ENCODE assay signal across 8 mouse cellular contexts in the genomic region with DNA sequence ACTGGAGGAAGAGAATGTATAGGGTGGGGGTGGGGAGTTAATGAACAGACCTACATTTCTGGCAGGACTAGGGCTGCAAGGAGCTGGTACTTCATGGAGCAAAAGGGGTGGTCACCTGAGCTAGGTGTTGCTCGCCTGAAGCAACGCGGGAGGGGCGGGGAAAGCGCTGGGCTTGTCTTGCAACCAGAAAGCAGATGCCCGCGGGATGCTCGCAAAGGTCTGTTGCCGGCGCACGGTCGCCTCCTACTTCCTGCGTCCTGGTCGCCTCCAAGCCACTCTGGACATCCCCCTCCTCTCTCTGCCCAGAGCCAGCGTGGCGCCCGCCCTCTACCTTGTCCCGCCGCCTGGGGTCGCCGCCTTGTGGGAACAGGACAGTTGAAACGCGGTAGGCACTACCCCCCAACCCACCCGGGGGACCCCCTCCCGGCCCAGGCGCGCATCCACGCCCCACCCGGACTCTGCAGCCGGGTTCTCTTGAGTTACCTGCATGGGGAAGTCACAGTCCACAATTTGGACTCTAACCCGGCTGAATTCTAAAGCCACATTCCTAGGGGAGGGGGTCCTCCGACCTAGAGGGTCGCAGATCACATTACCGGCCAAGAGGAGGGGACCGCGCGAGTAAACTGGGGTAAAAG. TPM values are rescaled to one million over a fixed set of nuclear protein-coding genes. Genes with fewer than 3 reads are reported as not detected.
DNase-seq lines count a peak whose midpoint lies in the region; ATAC-seq lines count a peak whose summit lies in the region.

No protein-coding gene starts in this region.

- peak overlapping the region; percentile 92 for H3K4me2 ChIP-seq in limb, embryonic 11.5 days (ENCODE audit: low read depth, severe bottlenecking)
- H3K4me2 ChIP-seq in midbrain, embryonic 13.5 days (replicated peaks): peak overlapping the region; percentile 96

- DNase-seq in heart, adult 18-20 months: peak; percentile 11 to 28
- DNase-seq in heart, adult 8-10 months (ENCODE audit: low spot score): no peak
- DNase-seq in T-cell, adult 2 months (ENCODE audit: low spot score): peak; percentile 12
- DNase-seq in embryonic facial prominence, embryonic 10.5 days (ENCODE audit: low spot score): peak; percentile 85
- DNase-seq in hindbrain, embryonic 10.5 days (ENCODE audit: low spot score): peak; percentile 84
- DNase-seq in limb, embryonic 11.5 days (ENCODE audit: low spot score): peak; percentile 83
- peak; percentile 36 for DNase-seq in thymus, postnatal 0 days (ENCODE audit: low spot score)

- peak overlapping the region; percentile 90 for H3K27ac ChIP-seq in embryonic facial prominence, embryonic 10.5 days (replicated peaks)
- H3K27ac ChIP-seq in hindbrain, embryonic 10.5 days: peak overlapping the region; percentile 90
- H3K27ac ChIP-seq in limb, embryonic 11.5 days (replicated peaks; ENCODE audit: low read depth, low read length): peak overlapping the region; percentile 76; the same call in 1 of the 2 replicates
- H3K27ac ChIP-seq in midbrain, embryonic 13.5 days: peak overlapping the region; percentile 79; the same call in 1 of the 2 replicates

- H3K4me3 ChIP-seq in embryonic facial prominence, embryonic 10.5 days: peak overlapping the region; percentile 98
- H3K4me3 ChIP-seq in hindbrain, embryonic 10.5 days: peak overlapping the region; percentile 87
- peak overlapping the region; percentile 86 for H3K4me3 ChIP-seq in limb, embryonic 11.5 days (ENCODE audit: low read depth, low read length)
- H3K4me3 ChIP-seq in midbrain, embryonic 13.5 days (replicated peaks): peak overlapping the region; percentile 97

- under 1% methylated on average over 37 of the region's 37 CpGs for WGBS in embryonic facial prominence, embryonic 10.5 days
- WGBS in hindbrain, embryonic 10.5 days: under 1% methylated on average over 37 of the region's 37 CpGs
- WGBS in limb, embryonic 11.5 days: under 1% methylated on average over 31 of the region's 37 CpGs
- under 1% methylated on average over 37 of the region's 37 CpGs for WGBS in midbrain, embryonic 13.5 days

- peak; percentile 65 for ATAC-seq in limb, embryonic 11.5 days (ENCODE audit: insufficient number of reproducible peaks, low FRiP score, low TSS enrichment, low read depth)
- ATAC-seq in midbrain, embryonic 13.5 days: peak; percentile 77

- H3K4me1 ChIP-seq in embryonic facial prominence, embryonic 10.5 days: peaks cover 20% of the 10 kb centered on the region
- peaks cover 22% of the 10 kb centered on the region for H3K4me1 ChIP-seq in hindbrain, embryonic 10.5 days (replicated peaks)
- H3K4me1 ChIP-seq in limb, embryonic 11.5 days (ENCODE audit: control insufficient read depth, insufficient read depth, low read length): 0 out of 2 replicates have a peak, but pooled peaks cover 2% of the 10 kb centered on the region
- H3K4me1 ChIP-seq in midbrain, embryonic 13.5 days (replicated peaks): peaks cover 23% of the 10 kb centered on the region

- peak overlapping the region; percentile 87 for H3K9ac ChIP-seq in limb, embryonic 11.5 days (ENCODE audit: low read length)
- peak overlapping the region; percentile 90 for H3K9ac ChIP-seq in midbrain, embryonic 13.5 days (replicated peaks)

- no peaks in the 10 kb centered on the region for H3K27me3 ChIP-seq in embryonic facial prominence, embryonic 10.5 days (replicated peaks; ENCODE audit: low read depth, poor library complexity, severe bottlenecking)
- H3K27me3 ChIP-seq in hindbrain, embryonic 10.5 days (ENCODE audit: insufficient read depth, poor library complexity, severe bottlenecking): peaks cover 7% of the 10 kb centered on the region; the same call in 1 of the 2 replicates
- no peaks in the 10 kb centered on the region for H3K27me3 ChIP-seq in limb, embryonic 11.5 days (ENCODE audit: control insufficient read depth, insufficient read depth, low read length)
- peaks cover 12% of the 10 kb centered on the region for H3K27me3 ChIP-seq in midbrain, embryonic 13.5 days

- no peaks in the 10 kb centered on the region for H3K9me3 ChIP-seq in embryonic facial prominence, embryonic 10.5 days
- no peaks in the 10 kb centered on the region for H3K9me3 ChIP-seq in hindbrain, embryonic 10.5 days
- no peaks in the 10 kb centered on the region for H3K9me3 ChIP-seq in limb, embryonic 11.5 days (ENCODE audit: control insufficient read depth, low read length)
- no peaks in the 10 kb centered on the region for H3K9me3 ChIP-seq in midbrain, embryonic 13.5 days

- peaks cover 21% of the 10 kb centered on the region for H3K36me3 ChIP-seq in embryonic facial prominence, embryonic 10.5 days (replicated peaks)
- peaks cover 26% of the 10 kb centered on the region for H3K36me3 ChIP-seq in hindbrain, embryonic 10.5 days
- no peaks in the 10 kb centered on the region; the same call in 1 of the 2 replicates for H3K36me3 ChIP-seq in limb, embryonic 11.5 days (ENCODE audit: control insufficient read depth, insufficient read depth, low read length)
- H3K36me3 ChIP-seq in midbrain, embryonic 13.5 days: peaks cover 10% of the 10 kb centered on the region; the same call in 1 of the 2 replicates

RNA-seq across cellular contexts. Expression of gene Helz, which starts 0.9 kb away (rescaled TPM):
- total RNA-seq in heart, adult 18-20 months (2021): 10 to 100 TPM; 23.8 to 26.8 TPM
- 10 to 100 TPM; 25.1 to 29.3 (median 26.2) TPM for total RNA-seq in heart, adult 8-10 months (2022)
- polyA plus RNA-seq in embryonic facial prominence, embryonic 10.5 days (2016; fragmentation: Nextera tagmentation; extraction: Ambion mirVana): 24.1 and 26.6 TPM in 2 replicates
- 20.6 and 23.7 TPM in 2 replicates for polyA plus RNA-seq in hindbrain, embryonic 10.5 days (2016; fragmentation: Nextera tagmentation; extraction: Ambion mirVana)
- 23.4 and 24.7 TPM in 2 replicates for polyA plus RNA-seq in limb, embryonic 11.5 days (2014; fragmentation: Nextera tagmentation; extraction: Ambion mirVana)
- polyA plus RNA-seq in midbrain, embryonic 13.5 days (2015; fragmentation: Nextera tagmentation; extraction: Ambion mirVana): 17.7 and 18.4 TPM in 2 replicates
- 20.5 and 24.1 TPM in 2 replicates for polyA plus RNA-seq in thymus, postnatal 0 days (2015; fragmentation: Nextera tagmentation; extraction: Ambion mirVana)
